Mouse (Mus musculus) kidney, embryonic 15.5 days (tissue): ENCODE data around the gene Cox7c. TPM values are rescaled to one million over a fixed set of nuclear protein-coding genes. Genes with fewer than 3 reads are reported as not detected.
"Not testable (repeated sequence)": the region's sequence is repeated elsewhere in the genome, so short reads cannot be mapped to it uniquely, and the experiment has no call there.

Source experiments
- ATAC-seq: fragments of 200-750 bp; cut with Nextera tagmentation; replicated peaks from 2 replicates; pipeline ENCODE4 v1.8.0; 2017; ENCODE audit warnings: moderate TSS enrichment; ENCODE audit not compliant: low FRiP score
- H3K27ac ChIP-seq: fragments of 300-500 bp; sonication (generic); 2 replicates; pipeline ENCODE4 v1.5.1; 2015; ENCODE audit warnings: mild to moderate bottlenecking, inconsistent platforms
- H3K27me3 ChIP-seq: fragments of 300-500 bp; sonication (generic); 2 replicates; pipeline ENCODE4 v1.6.1; 2015; ENCODE audit warnings: inconsistent platforms
- H3K36me3 ChIP-seq: fragments of 300-500 bp; sonication (generic); 2 replicates; pipeline ENCODE4 v1.6.1; 2015; ENCODE audit warnings: inconsistent platforms
- H3K4me1 ChIP-seq: fragments of 300-500 bp; sonication (generic); 2 replicates; pipeline ENCODE4 v1.6.1; 2015; ENCODE audit warnings: inconsistent platforms
- H3K4me2 ChIP-seq: fragments of 300-500 bp; sonication (generic); 2 replicates; pipeline ENCODE4 v1.6.1; 2015; ENCODE audit warnings: moderate library complexity, mild to moderate bottlenecking, inconsistent platforms
- H3K4me3 ChIP-seq: fragments of 300-500 bp; sonication (generic); replicated peaks from 2 replicates; pipeline ENCODE4 v1.5.1; 2015; ENCODE audit warnings: mild to moderate bottlenecking, inconsistent platforms
- H3K9ac ChIP-seq: fragments of 300-500 bp; sonication (generic); 2 replicates; pipeline ENCODE4 v1.6.1; 2015; ENCODE audit warnings: mild to moderate bottlenecking, inconsistent platforms
- H3K9me3 ChIP-seq: fragments of 300-500 bp; sonication (generic); replicated peaks from 2 replicates; pipeline ENCODE4 v1.6.1; 2016; ENCODE audit warnings: inconsistent platforms
- WGBS: fragments of 180-500 bp; shearing (Covaris S2); methylation state at CpG from one replicate; pipeline ENCODE4 v1.1.7; 2015; ENCODE audit warnings: mixed read lengths; 5-methylcytosine and 5-hydroxymethylcytosine counted together
- polyA plus RNA-seq: library from polyadenylated mRNA; unstranded; fragments of >200 nt; fragmentation: Nextera tagmentation; extraction: Ambion mirVana; gene quantifications from 2 replicates; pipeline ENCODE4 v1.2.1, GENCODE M21; 2015

Gene Cox7c
- 760 and 926 TPM in 2 replicates for polyA plus RNA-seq

GRCm38 (mm10) chr13:86046254-86046951 is at the start of gene Cox7c:
Gene Cox7c (minus strand): TSS chr13:86046904.
- peaks cover 19% of the 10 kb centered on the region for H3K36me3 ChIP-seq
- H3K9me3 ChIP-seq: no peaks in the 10 kb centered on the region
- H3K4me3 ChIP-seq: peak within 1 kb of the TSS; percentile 76
- H3K27me3 ChIP-seq: no peaks in the 10 kb centered on the region
- under 1% methylated on average over 51 of the region's 51 CpGs for WGBS
- H3K4me2 ChIP-seq: peak within 1 kb of the TSS; percentile 56
- peak within 1 kb of the TSS; percentile 92 for H3K27ac ChIP-seq
- no peaks in the 10 kb centered on the region for H3K4me1 ChIP-seq
- peak within 1 kb of the TSS; percentile 82 for H3K9ac ChIP-seq
- ATAC-seq: peak; percentile 99

- no peaks in the 10 kb centered on the region for H3K9me3 ChIP-seq
- no peak overlapping the region for H3K4me2 ChIP-seq
- H3K4me3 ChIP-seq: no peak overlapping the region
- no peak for ATAC-seq
- no peaks in the 10 kb centered on the region for H3K4me1 ChIP-seq
- no peak overlapping the region for H3K9ac ChIP-seq
- no peaks in the 10 kb centered on the region for H3K27me3 ChIP-seq
- WGBS: 49% methylated on average over 3 of the region's 3 CpGs
- H3K36me3 ChIP-seq: no peaks in the 10 kb centered on the region
- H3K27ac ChIP-seq: no peak overlapping the region
Measured at GRCm38 (mm10) chr13:86068011-86068724, 21.5 kb upstream of the Cox7c start.

GRCm38 (mm10) chr13:86067508-86067907 is 20.8 kb upstream of the Cox7c start:
- no peaks in the 10 kb centered on the region for H3K27me3 ChIP-seq
- H3K27ac ChIP-seq: no peak overlapping the region
- H3K4me2 ChIP-seq: no peak overlapping the region
- no peak overlapping the region for H3K4me3 ChIP-seq
- no peak for ATAC-seq
- H3K9ac ChIP-seq: no peak overlapping the region
- H3K4me1 ChIP-seq: no peaks in the 10 kb centered on the region
- no peaks in the 10 kb centered on the region for H3K36me3 ChIP-seq
- no peaks in the 10 kb centered on the region for H3K9me3 ChIP-seq

GRCm38 (mm10) chr13:86054091-86054490 is 7.4 kb upstream of the Cox7c start:
- not testable (repeated sequence) for ATAC-seq, H3K27ac ChIP-seq, H3K36me3 ChIP-seq, H3K9me3 ChIP-seq, H3K4me1 ChIP-seq, H3K9ac ChIP-seq, H3K4me3 ChIP-seq, H3K27me3 ChIP-seq
- 24% methylated on average over 8 of the region's 8 CpGs for WGBS
- 0 out of 2 replicates have a peak overlapping the region, but pooled peaks have one; percentile 12 for H3K4me2 ChIP-seq

- no peak overlapping the region for H3K27ac ChIP-seq
- H3K36me3 ChIP-seq: no peaks in the 10 kb centered on the region
- WGBS: 85% methylated on average over 7 of the region's 7 CpGs
- H3K4me3 ChIP-seq: no peak overlapping the region
- H3K4me1 ChIP-seq: no peaks in the 10 kb centered on the region
- ATAC-seq: no peak
- H3K4me2 ChIP-seq: no peak overlapping the region
- no peak overlapping the region for H3K9ac ChIP-seq
- H3K9me3 ChIP-seq: no peaks in the 10 kb centered on the region
- H3K27me3 ChIP-seq: no peaks in the 10 kb centered on the region
Measured at GRCm38 (mm10) chr13:86004907-86005675, 41.6 kb downstream of the Cox7c start.
